Mouse (Mus musculus): ENCODE measurements around the gene Klhdc8a.

DNA sequence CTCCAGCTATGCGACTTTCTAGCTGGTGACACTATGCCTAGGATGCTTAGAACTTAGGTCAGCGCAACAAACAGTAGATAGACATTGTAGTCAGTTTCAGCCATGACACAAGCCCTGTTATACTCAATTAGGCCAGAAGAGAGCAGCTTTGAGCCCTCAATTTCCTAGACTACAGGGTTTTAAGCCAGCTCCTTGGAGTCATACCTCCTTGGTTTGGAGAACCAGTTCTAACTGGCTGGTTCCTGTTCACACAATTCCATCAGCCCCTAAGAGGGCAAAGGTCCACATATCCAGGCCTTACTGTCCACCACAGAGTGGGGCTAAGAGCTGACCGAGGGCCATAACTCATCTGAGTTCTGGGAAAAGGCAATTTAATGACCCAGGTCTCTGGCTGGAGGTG lies 14.3 kb downstream of the Klhdc8a start:
- TF ChIP-seq CTCF (IDR thresholded peaks at IDR 0.05; ENCODE audit: insufficient read depth, low read depth, low read length) (no peak), POLR2A (IDR thresholded peaks at IDR 0.05; ENCODE audit: insufficient read depth, low read depth, low read length) (no peak)

Measured in olfactory bulb, adult 2 months (tissue).